Mouse (Mus musculus): Measurements from ENCODE around the gene Cmip. TPM values are rescaled to one million over a fixed set of nuclear protein-coding genes. Genes with fewer than 3 reads are reported as not detected.

The Cmip gene
- polyA plus RNA-seq, 1 experiment from 2014 or later, result 146 TPM

DNA sequence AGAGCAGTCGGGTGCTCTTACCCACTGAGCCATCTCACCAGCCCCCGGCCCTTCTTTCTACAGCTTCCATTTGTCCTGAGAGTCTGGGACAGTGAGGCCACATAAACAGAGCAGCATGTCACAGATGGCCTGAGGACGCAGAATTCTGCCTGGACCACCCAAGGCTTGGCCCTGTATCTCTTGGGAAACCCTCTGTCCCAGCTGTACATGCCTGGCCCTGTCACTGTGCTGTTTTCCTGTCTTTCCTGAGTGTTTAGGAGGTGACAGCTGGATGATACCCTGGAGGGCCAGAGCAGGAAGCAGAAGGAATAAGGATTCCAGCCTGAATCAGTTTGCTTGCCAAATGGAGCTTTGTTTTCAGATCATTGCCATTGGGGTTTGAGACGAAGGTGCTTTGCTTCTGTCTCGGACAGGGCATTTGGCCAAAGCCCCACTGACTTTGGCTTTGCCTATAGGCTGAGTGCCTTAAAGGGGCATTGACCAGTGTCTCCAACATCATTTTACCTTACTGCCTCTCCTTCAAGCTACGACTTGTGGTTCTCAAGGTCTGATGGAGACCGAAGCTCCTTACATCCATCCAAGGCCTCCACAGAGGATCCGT is 54.2 kb downstream of the Cmip start:
- no peak for ATAC-seq
- H3K4me1 ChIP-seq (ENCODE audit: control insufficient read depth, insufficient read depth, low read length), result peaks cover 36% of the 10 kb centered on the region
- H3K36me3 ChIP-seq (ENCODE audit: control insufficient read depth, insufficient read depth, low read length), result no peaks in the 10 kb centered on the region
- WGBS, result 80% methylated on average over 8 of the region's 8 CpGs
- no peaks in the 10 kb centered on the region for H3K9me3 ChIP-seq (replicated peaks; ENCODE audit: control insufficient read depth, low read length, poor library complexity, severe bottlenecking)
- H3K4me3 ChIP-seq (ENCODE audit: low read depth, low read length), result no peak overlapping the region
- H3K27me3 ChIP-seq (ENCODE audit: control insufficient read depth, insufficient read depth, low read depth, low read length), result no peaks in the 10 kb centered on the region
- H3K9ac ChIP-seq (ENCODE audit: low read depth, low read length), result no peak overlapping the region
- no peak overlapping the region for H3K27ac ChIP-seq (ENCODE audit: low read length)
- no peak overlapping the region for H3K4me2 ChIP-seq (ENCODE audit: low read length)

DNA sequence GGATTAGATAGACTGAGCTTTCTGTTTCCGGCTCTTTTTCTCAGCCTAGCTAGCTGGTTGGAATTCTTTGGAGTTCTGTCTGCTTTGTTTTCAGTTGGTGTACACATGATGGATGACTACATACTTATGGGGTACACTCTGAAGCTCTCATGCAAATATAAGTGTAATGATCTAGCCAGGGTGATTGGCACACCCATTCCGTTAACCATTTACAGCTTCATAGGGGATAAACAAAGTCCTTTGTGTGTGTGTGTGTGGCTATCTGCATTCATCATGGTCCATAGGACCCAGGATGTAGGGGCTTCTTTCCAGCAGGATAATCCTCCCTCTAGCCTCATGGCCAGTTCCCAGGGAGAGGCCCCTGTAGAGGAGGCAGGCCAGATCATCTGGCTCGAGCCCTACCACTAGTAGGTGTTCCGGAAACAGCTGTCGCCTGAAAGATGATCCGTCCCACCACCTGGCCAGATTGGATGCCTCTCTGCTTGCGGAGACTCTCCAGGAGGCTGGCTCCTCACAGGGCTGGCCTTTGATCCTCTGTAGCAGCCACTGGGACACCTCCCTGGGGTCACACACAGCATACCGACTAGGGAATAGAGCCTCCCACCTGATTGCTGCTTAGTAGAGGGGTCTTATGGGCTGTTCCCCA is 57.6 kb downstream of the Cmip start:
- no peak overlapping the region for H3K4me2 ChIP-seq (ENCODE audit: low read length)
- H3K4me3 ChIP-seq (ENCODE audit: low read depth, low read length), result no peak overlapping the region
- H3K4me1 ChIP-seq (ENCODE audit: control insufficient read depth, insufficient read depth, low read length), result peaks cover 42% of the 10 kb centered on the region
- H3K9ac ChIP-seq (ENCODE audit: low read depth, low read length), result 0 out of 2 replicates have a peak overlapping the region, but pooled peaks have one; percentile 16
- ATAC-seq, result no peak
- no peaks in the 10 kb centered on the region for H3K36me3 ChIP-seq (ENCODE audit: control insufficient read depth, insufficient read depth, low read length)
- H3K9me3 ChIP-seq (replicated peaks; ENCODE audit: control insufficient read depth, low read length, poor library complexity, severe bottlenecking), result no peaks in the 10 kb centered on the region
- peak overlapping the region; percentile 25; the same call in 1 of the 2 replicates for H3K27ac ChIP-seq (ENCODE audit: low read length)
- WGBS, result 18% methylated on average over 8 of the region's 8 CpGs
- no peaks in the 10 kb centered on the region for H3K27me3 ChIP-seq (ENCODE audit: control insufficient read depth, insufficient read depth, low read depth, low read length)

GRCm38 (mm10) chr8:117315727-117316126 is 58.9 kb downstream of the Cmip start:
- H3K4me2 ChIP-seq (ENCODE audit: low read length), result no peak overlapping the region
- no peaks in the 10 kb centered on the region for H3K36me3 ChIP-seq (ENCODE audit: control insufficient read depth, insufficient read depth, low read length)
- H3K27ac ChIP-seq (ENCODE audit: low read length), result no peak overlapping the region
- no peak overlapping the region for H3K9ac ChIP-seq (ENCODE audit: low read depth, low read length)
- 92% methylated on average over 16 of the region's 16 CpGs for WGBS
- H3K9me3 ChIP-seq (replicated peaks; ENCODE audit: control insufficient read depth, low read length, poor library complexity, severe bottlenecking), result no peaks in the 10 kb centered on the region
- no peak for ATAC-seq
- H3K27me3 ChIP-seq (ENCODE audit: control insufficient read depth, insufficient read depth, low read depth, low read length), result no peaks in the 10 kb centered on the region
- peaks cover 55% of the 10 kb centered on the region for H3K4me1 ChIP-seq (ENCODE audit: control insufficient read depth, insufficient read depth, low read length)
- no peak overlapping the region for H3K4me3 ChIP-seq (ENCODE audit: low read depth, low read length)

DNA sequence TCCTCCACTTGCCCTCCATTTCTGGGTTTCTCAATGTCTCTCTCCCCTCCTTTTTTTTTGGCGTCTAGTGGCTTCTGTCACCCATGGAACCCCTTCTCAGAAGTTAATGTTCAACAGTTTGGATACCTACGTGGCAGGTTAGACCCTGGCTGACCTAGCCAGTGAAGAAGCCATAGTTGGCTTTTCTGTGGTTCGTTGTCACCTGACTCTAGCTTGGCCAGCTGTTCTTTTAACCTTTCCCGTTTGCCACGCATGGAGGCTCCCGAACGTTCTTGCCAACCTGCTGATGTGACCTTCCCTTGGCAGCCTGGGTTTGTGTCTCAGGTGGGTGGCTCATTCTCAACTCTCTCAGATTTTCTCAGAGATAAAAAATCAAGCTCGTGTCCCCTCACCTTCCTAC is 60.6 kb downstream of the Cmip start:
- ATAC-seq, result no peak
- no peaks in the 10 kb centered on the region for H3K36me3 ChIP-seq (ENCODE audit: control insufficient read depth, insufficient read depth, low read length)

DNA sequence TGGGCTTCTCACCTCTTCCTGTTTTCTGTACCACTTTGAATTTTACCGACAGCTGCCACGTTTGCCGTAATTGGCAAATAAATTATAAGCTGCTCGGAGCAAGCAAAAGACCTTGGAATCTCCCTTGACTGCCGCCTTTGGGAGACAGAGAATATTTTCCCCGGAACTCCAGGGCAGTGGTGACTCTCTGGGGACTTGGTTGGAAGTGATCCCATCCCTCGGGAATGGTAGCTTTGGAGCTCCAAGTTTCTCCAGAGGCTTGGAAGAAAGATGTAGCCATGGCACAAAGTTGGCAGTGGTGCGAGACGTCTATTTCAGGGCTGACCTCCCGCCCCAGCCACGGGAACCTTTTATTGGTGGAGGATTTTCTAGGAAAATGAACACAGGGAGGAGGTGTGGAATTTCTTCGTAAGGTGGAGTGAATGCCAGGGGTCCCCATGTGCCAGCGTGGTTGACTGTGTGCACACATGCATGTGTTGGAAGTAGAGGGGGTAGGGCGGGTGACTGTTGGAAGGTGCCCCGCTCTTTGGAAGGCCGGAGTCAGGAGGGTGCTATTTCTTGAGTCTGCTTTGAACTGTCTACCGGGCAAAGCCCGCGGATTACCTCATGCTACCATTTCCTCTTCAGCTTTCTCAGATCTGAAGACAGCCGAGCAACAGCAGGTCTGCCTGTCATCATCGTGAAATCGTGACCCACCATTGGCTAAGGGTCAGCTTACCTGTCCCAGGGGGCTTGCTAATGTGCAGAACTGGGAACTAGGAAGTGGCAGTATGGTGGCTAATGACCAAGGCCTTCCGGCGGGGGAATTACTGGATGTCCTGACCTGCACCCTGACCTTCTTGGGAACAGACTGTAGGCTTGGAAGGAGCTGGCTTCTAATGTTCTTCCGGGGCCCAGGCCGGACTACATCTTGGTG is 62.3 kb downstream of the Cmip start:
- Histone ChIP-seq H3K4me1 (ENCODE audit: control insufficient read depth, insufficient read depth, low read length) (peaks cover 74% of the 10 kb centered on the region), H3K27me3 (ENCODE audit: control insufficient read depth, insufficient read depth, low read depth, low read length) (no peaks in the 10 kb centered on the region), H3K4me2 (ENCODE audit: low read length) (no peak overlapping the region), H3K9ac (ENCODE audit: low read depth, low read length) (no peak overlapping the region), H3K9me3 (replicated peaks; ENCODE audit: control insufficient read depth, low read length, poor library complexity, severe bottlenecking) (no peaks in the 10 kb centered on the region), H3K27ac (ENCODE audit: low read length) (no peak overlapping the region; the same call in 1 of the 2 replicates), H3K36me3 (ENCODE audit: control insufficient read depth, insufficient read depth, low read length) (no peaks in the 10 kb centered on the region), H3K4me3 (ENCODE audit: low read depth, low read length) (no peak overlapping the region)
- 81% methylated on average over 26 of the region's 26 CpGs for WGBS
- no peak for ATAC-seq

More for the DNA sequence above, 60.6 kb downstream of the Cmip start:
- WGBS, result 89% methylated on average over 8 of the region's 8 CpGs
- Histone ChIP-seq H3K9ac (ENCODE audit: low read depth, low read length) (no peak overlapping the region), H3K9me3 (replicated peaks; ENCODE audit: control insufficient read depth, low read length, poor library complexity, severe bottlenecking) (no peaks in the 10 kb centered on the region), H3K4me2 (ENCODE audit: low read length) (no peak overlapping the region), H3K4me1 (ENCODE audit: control insufficient read depth, insufficient read depth, low read length) (peaks cover 65% of the 10 kb centered on the region), H3K27ac (ENCODE audit: low read length) (no peak overlapping the region), H3K4me3 (ENCODE audit: low read depth, low read length) (no peak overlapping the region), H3K27me3 (ENCODE audit: control insufficient read depth, insufficient read depth, low read depth, low read length) (no peaks in the 10 kb centered on the region)

- Histone ChIP-seq H3K36me3 (ENCODE audit: control insufficient read depth, insufficient read depth, low read length) (no peaks in the 10 kb centered on the region), H3K4me1 (ENCODE audit: control insufficient read depth, insufficient read depth, low read length) (peaks cover 60% of the 10 kb centered on the region), H3K27ac (ENCODE audit: low read length) (peak overlapping the region; percentile 89), H3K4me2 (ENCODE audit: low read length) (no peak overlapping the region), H3K4me3 (ENCODE audit: low read depth, low read length) (no peak overlapping the region), H3K9me3 (replicated peaks; ENCODE audit: control insufficient read depth, low read length, poor library complexity, severe bottlenecking) (no peaks in the 10 kb centered on the region), H3K27me3 (ENCODE audit: control insufficient read depth, insufficient read depth, low read depth, low read length) (no peaks in the 10 kb centered on the region), H3K9ac (ENCODE audit: low read depth, low read length) (no peak overlapping the region)
- ATAC-seq, result no peak
- 93% methylated on average over 10 of the region's 10 CpGs for WGBS
Measured at GRCm38 (mm10) chr8:117320616-117321015, 63.8 kb downstream of the Cmip start.

- no peaks in the 10 kb centered on the region for H3K9me3 ChIP-seq (replicated peaks; ENCODE audit: control insufficient read depth, low read length, poor library complexity, severe bottlenecking)
- 0 out of 2 replicates have a peak overlapping the region, but pooled peaks have one; percentile 8 for H3K4me2 ChIP-seq (ENCODE audit: low read length)
- no peak for ATAC-seq
- H3K27me3 ChIP-seq (ENCODE audit: control insufficient read depth, insufficient read depth, low read depth, low read length), result no peaks in the 10 kb centered on the region
- peaks cover 60% of the 10 kb centered on the region for H3K4me1 ChIP-seq (ENCODE audit: control insufficient read depth, insufficient read depth, low read length)
- H3K36me3 ChIP-seq (ENCODE audit: control insufficient read depth, insufficient read depth, low read length), result no peaks in the 10 kb centered on the region
- WGBS, result 71% methylated on average over 15 of the region's 15 CpGs
- H3K9ac ChIP-seq (ENCODE audit: low read depth, low read length), result no peak overlapping the region
- H3K27ac ChIP-seq (ENCODE audit: low read length), result peak overlapping the region; percentile 89
- no peak overlapping the region for H3K4me3 ChIP-seq (ENCODE audit: low read depth, low read length)
Measured at GRCm38 (mm10) chr8:117321232-117321631, 64.4 kb downstream of the Cmip start.

DNA sequence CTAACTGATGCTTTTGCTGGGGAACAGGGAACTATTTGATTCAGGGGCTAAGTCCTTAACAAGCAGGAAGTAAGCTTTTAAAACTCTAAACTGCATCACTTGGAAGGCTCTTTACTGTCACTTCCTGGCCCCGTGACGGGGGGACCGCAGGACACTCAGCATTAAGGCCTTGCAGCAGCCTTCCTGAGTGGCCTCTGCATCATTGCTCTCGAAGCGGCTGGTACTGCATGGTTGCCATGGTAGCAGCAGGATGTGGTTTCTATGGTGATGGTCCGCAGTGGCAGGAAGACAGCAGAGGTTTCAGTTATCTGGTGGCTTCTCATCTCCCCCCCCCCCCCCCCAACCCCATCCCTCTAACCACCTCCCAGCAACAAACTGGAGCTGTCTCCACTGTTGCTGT is 65.2 kb downstream of the Cmip start:
- Histone ChIP-seq H3K4me2 (ENCODE audit: low read length) (peak overlapping the region; percentile 47), H3K36me3 (ENCODE audit: control insufficient read depth, insufficient read depth, low read length) (no peaks in the 10 kb centered on the region), H3K9ac (ENCODE audit: low read depth, low read length) (peak overlapping the region; percentile 42; the same call in 1 of the 2 replicates), H3K4me1 (ENCODE audit: control insufficient read depth, insufficient read depth, low read length) (peaks cover 56% of the 10 kb centered on the region), H3K27me3 (ENCODE audit: control insufficient read depth, insufficient read depth, low read depth, low read length) (no peaks in the 10 kb centered on the region), H3K4me3 (ENCODE audit: low read depth, low read length) (no peak overlapping the region), H3K27ac (ENCODE audit: low read length) (peak overlapping the region; percentile 89), H3K9me3 (replicated peaks; ENCODE audit: control insufficient read depth, low read length, poor library complexity, severe bottlenecking) (no peaks in the 10 kb centered on the region)
- ATAC-seq, result peak; percentile 90
- 8% methylated on average over 6 of the region's 6 CpGs for WGBS

Measured in midbrain, embryonic 16.5 days (tissue).